Mouse (Mus musculus): ENCODE measurements around the gene Rxfp2. TPM values are rescaled to one million over a fixed set of nuclear protein-coding genes. Genes with fewer than 3 reads are reported as not detected.

Rxfp2 gene
- total and polyA plus RNA-seq, 2 experiments from 2014 or later: not detected

DNA sequence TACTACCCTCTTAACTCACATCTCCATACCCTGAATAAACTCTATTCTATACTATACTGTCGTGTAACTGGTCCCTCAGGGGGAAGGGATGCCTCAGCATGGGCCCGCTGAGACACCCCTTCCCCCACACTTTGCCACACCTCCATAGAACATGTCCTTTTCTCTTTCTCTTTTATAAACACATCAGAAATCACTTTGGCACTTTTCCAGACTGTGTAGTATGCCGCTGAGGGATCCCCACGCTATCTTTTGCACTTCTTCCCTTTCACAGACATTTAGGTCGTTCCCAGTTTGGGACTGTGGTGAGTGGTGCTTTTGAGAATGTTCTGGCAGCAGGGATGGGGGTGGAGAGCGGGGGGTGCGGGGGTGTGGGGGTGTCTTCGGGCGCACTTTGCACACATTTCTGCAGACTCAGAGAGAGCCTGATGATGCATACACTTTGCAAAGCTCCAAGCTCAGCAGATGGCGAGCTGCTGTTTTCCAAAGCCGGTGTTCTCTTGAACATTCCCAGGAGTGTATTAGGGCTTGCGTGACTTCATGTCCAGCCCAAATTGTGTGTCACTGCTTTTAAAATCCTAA, 8.1 kb downstream of the Rxfp2 start:
- Histone ChIP-seq H3K36me3 (replicated peaks; ENCODE audit: control insufficient read depth, insufficient read depth, low read length) (no peaks in the 10 kb centered on the region), H3K27me3 (ENCODE audit: control insufficient read depth, insufficient read depth, low read length) (no peaks in the 10 kb centered on the region)

DNA sequence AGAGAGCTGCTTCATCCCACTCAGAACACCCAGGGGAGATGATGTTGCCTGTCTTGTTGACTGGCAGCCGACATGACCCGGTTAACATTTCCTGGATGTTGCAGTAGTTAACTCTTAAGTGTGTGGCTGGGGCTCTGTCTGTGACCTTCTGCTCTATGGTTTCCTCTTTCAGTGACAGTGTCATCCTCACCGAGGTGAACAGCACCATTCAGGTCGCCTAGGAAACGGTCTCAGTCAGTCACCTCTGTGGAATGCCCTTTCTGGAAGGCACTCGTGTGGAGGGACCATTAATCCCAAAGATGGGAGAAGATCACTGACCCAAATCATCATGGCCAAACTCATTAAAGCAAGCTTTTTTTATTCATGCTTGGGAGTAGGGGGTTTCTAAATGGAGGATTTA, 12.7 kb downstream of the Rxfp2 start:
- 38% methylated on average over 6 of the region's 6 CpGs for WGBS
- no peak overlapping the region for H3K27ac ChIP-seq (ENCODE audit: low read depth)
- no peak overlapping the region for H3K9ac ChIP-seq (replicated peaks; ENCODE audit: low read depth, low read length)
- TF ChIP-seq EP300 (IDR thresholded peaks at IDR 0.05; ENCODE audit: low read depth) (no peak), CTCF (IDR thresholded peaks at IDR 0.05; ENCODE audit: low read depth) (no peak)
- ATAC-seq (ENCODE audit: insufficient read depth, low read depth) (no peak), DNase-seq (ENCODE audit: low spot score) (no peak)
- H3K27me3 ChIP-seq (ENCODE audit: control insufficient read depth, insufficient read depth, low read length): no peaks in the 10 kb centered on the region
- no peak overlapping the region for H3K4me2 ChIP-seq (ENCODE audit: low read depth, low read length)
- no peaks in the 10 kb centered on the region; the same call in 1 of the 2 replicates for H3K4me1 ChIP-seq (ENCODE audit: control insufficient read depth, insufficient read depth)
- no peaks in the 10 kb centered on the region for H3K9me3 ChIP-seq (replicated peaks; ENCODE audit: control insufficient read depth, low read length)
- no peak overlapping the region for H3K4me3 ChIP-seq (ENCODE audit: low read depth, low read length)
- no peaks in the 10 kb centered on the region for H3K36me3 ChIP-seq (replicated peaks; ENCODE audit: control insufficient read depth, insufficient read depth, low read length)

More for the DNA sequence above, 8.1 kb downstream of the Rxfp2 start:
- Histone ChIP-seq H3K9me3 (replicated peaks; ENCODE audit: control insufficient read depth, low read length) (no peaks in the 10 kb centered on the region), H3K27ac (ENCODE audit: low read depth) (no peak overlapping the region), H3K9ac (replicated peaks; ENCODE audit: low read depth, low read length) (no peak overlapping the region), H3K4me2 (ENCODE audit: low read depth, low read length) (no peak overlapping the region), H3K4me1 (ENCODE audit: control insufficient read depth, insufficient read depth) (no peaks in the 10 kb centered on the region), H3K4me3 (ENCODE audit: low read depth, low read length) (no peak overlapping the region)
- DNase-seq (ENCODE audit: low spot score) (no peak), ATAC-seq (ENCODE audit: insufficient read depth, low read depth) (no peak; the same call in 1 of the 2 replicates)
- 64% methylated on average over 12 of the region's 12 CpGs for whole genome bisulfite sequencing
- TF ChIP-seq EP300 (IDR thresholded peaks at IDR 0.05; ENCODE audit: low read depth) (no peak), CTCF (IDR thresholded peaks at IDR 0.05; ENCODE audit: low read depth) (no peak)

DNA sequence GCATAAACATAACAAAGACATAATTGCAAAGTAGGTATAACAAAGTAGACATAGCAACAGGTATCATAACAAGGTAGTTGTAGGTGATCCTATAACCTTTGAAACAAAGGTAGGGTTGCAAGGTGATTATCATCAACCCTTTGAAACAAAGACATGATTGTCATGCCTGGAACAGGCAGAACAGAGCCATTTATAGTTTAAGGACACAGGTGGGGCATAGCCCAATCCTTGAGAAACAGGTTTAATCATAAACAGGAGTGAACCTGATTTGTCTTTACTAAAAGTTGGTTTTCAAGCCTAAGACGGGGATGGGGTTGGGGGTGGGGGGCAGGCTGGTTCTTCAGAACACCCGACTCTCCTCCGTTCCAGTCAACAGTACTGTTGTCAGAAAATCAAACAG, 13.2 kb downstream of the Rxfp2 start:
- Histone ChIP-seq H3K36me3 (replicated peaks; ENCODE audit: control insufficient read depth, insufficient read depth, low read length) (no peaks in the 10 kb centered on the region), H3K9ac (replicated peaks; ENCODE audit: low read depth, low read length) (no peak overlapping the region), H3K27me3 (ENCODE audit: control insufficient read depth, insufficient read depth, low read length) (no peaks in the 10 kb centered on the region), H3K9me3 (replicated peaks; ENCODE audit: control insufficient read depth, low read length) (no peaks in the 10 kb centered on the region), H3K4me2 (ENCODE audit: low read depth, low read length) (no peak overlapping the region), H3K4me1 (ENCODE audit: control insufficient read depth, insufficient read depth) (no peaks in the 10 kb centered on the region; the same call in 1 of the 2 replicates), H3K27ac (ENCODE audit: low read depth) (no peak overlapping the region), H3K4me3 (ENCODE audit: low read depth, low read length) (no peak overlapping the region)
- ATAC-seq (ENCODE audit: insufficient read depth, low read depth) (no peak), DNase-seq (ENCODE audit: low spot score) (no peak)
- WGBS: 72% methylated on average over 3 of the region's 3 CpGs
- TF ChIP-seq CTCF (IDR thresholded peaks at IDR 0.05; ENCODE audit: low read depth) (no peak), EP300 (IDR thresholded peaks at IDR 0.05; ENCODE audit: low read depth) (no peak)

DNA sequence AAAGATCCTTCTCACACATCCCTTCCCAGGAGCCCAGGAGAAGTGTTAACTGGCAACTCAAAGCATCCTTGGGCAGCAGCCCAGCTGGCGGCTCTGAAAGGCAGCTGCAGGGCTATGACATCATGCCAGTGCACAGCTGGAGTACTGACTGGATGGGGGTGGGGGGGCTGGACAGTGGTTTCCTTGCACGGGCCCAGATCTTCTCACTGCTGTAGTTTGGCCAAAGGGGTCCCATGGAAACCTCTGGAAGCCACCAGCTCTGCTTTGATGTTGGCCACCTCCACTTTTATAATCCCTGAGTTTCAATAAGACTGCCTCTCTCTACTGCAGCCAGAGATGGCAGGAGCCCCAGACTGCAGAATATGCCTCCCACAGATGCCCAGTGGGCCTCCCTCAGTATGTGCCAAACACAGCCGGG, 13.6 kb downstream of the Rxfp2 start:
- 32% methylated on average over 3 of the region's 3 CpGs for WGBS
- no peak overlapping the region for H3K9ac ChIP-seq (replicated peaks; ENCODE audit: low read depth, low read length)
- TF ChIP-seq EP300 (IDR thresholded peaks at IDR 0.05; ENCODE audit: low read depth) (no peak), CTCF (IDR thresholded peaks at IDR 0.05; ENCODE audit: low read depth) (no peak)
- H3K27ac ChIP-seq (ENCODE audit: low read depth): no peak overlapping the region
- no peaks in the 10 kb centered on the region for H3K9me3 ChIP-seq (replicated peaks; ENCODE audit: control insufficient read depth, low read length)
- no peak overlapping the region for H3K4me2 ChIP-seq (ENCODE audit: low read depth, low read length)
- no peaks in the 10 kb centered on the region; the same call in 1 of the 2 replicates for H3K4me1 ChIP-seq (ENCODE audit: control insufficient read depth, insufficient read depth)
- no peak for DNase-seq (ENCODE audit: low spot score)
- H3K27me3 ChIP-seq (ENCODE audit: control insufficient read depth, insufficient read depth, low read length): no peaks in the 10 kb centered on the region
- no peak for ATAC-seq (ENCODE audit: insufficient read depth, low read depth)
- no peak overlapping the region for H3K4me3 ChIP-seq (ENCODE audit: low read depth, low read length)
- no peaks in the 10 kb centered on the region for H3K36me3 ChIP-seq (replicated peaks; ENCODE audit: control insufficient read depth, insufficient read depth, low read length)

DNA sequence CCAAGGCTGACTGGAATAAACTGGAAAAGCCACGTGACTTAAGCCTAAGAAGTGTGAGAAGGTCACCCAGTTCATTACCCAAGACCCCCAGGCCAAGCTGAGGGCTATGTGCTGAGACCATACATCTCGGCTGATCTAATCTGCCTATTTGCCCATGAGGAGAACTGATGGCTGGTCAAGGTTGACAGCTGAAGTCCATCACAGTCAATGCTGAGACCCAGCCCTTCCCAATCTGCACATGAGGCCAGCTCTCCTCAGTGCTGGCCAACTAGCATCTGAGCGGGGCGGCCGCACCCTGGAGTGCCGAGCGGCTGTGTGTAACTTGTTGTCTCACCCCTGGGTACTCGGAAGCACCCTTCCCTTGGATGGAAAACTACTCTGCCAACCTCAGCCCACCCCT, 17.8 kb downstream of the Rxfp2 start:
- H3K27me3 ChIP-seq (ENCODE audit: control insufficient read depth, insufficient read depth, low read length): no peaks in the 10 kb centered on the region
- DNase-seq (ENCODE audit: low spot score): no peak
- no peak overlapping the region for H3K4me3 ChIP-seq (ENCODE audit: low read depth, low read length)
- no peak overlapping the region for H3K9ac ChIP-seq (replicated peaks; ENCODE audit: low read depth, low read length)
- ATAC-seq (ENCODE audit: insufficient read depth, low read depth): no peak
- TF ChIP-seq CTCF (IDR thresholded peaks at IDR 0.05; ENCODE audit: low read depth) (no peak), EP300 (IDR thresholded peaks at IDR 0.05; ENCODE audit: low read depth) (no peak)
- no peaks in the 10 kb centered on the region; the same call in 1 of the 2 replicates for H3K4me1 ChIP-seq (ENCODE audit: control insufficient read depth, insufficient read depth)
- H3K9me3 ChIP-seq (replicated peaks; ENCODE audit: control insufficient read depth, low read length): no peaks in the 10 kb centered on the region
- no peak overlapping the region for H3K27ac ChIP-seq (ENCODE audit: low read depth)
- H3K36me3 ChIP-seq (replicated peaks; ENCODE audit: control insufficient read depth, insufficient read depth, low read length): no peaks in the 10 kb centered on the region
- H3K4me2 ChIP-seq (ENCODE audit: low read depth, low read length): no peak overlapping the region
- 70% methylated on average over 8 of the region's 8 CpGs for WGBS

DNA sequence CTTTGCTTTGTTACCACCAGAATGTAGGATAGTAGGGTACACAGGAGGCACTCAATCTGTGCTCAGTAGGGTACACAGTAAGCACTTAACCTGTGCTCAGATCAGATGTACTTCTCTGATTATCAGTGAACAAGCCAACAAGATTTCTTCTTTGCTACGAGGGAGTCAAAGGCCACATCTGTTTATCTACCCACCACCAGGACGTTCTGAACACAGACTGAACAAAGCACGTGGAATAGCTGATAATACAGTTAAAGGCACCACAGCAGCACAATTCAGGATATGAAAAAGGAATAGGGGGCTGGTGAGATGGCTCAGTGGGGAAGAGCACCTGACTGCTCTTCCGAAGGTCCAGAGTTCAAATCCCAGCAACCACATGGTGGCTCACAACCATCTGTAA, 18.4 kb downstream of the Rxfp2 start:
- Histone ChIP-seq H3K4me1 (ENCODE audit: control insufficient read depth, insufficient read depth) (no peaks in the 10 kb centered on the region; the same call in 1 of the 2 replicates), H3K27ac (ENCODE audit: low read depth) (no peak overlapping the region), H3K9me3 (replicated peaks; ENCODE audit: control insufficient read depth, low read length) (no peaks in the 10 kb centered on the region), H3K4me3 (ENCODE audit: low read depth, low read length) (no peak overlapping the region), H3K4me2 (ENCODE audit: low read depth, low read length) (no peak overlapping the region), H3K27me3 (ENCODE audit: control insufficient read depth, insufficient read depth, low read length) (no peaks in the 10 kb centered on the region), H3K36me3 (replicated peaks; ENCODE audit: control insufficient read depth, insufficient read depth, low read length) (no peaks in the 10 kb centered on the region), H3K9ac (replicated peaks; ENCODE audit: low read depth, low read length) (no peak overlapping the region)
- WGBS: 24% methylated on average over 4 of the region's 4 CpGs
- ATAC-seq (ENCODE audit: insufficient read depth, low read depth): no peak
- TF ChIP-seq CTCF (IDR thresholded peaks at IDR 0.05; ENCODE audit: low read depth): no peak
- TF ChIP-seq EP300 (IDR thresholded peaks at IDR 0.05; ENCODE audit: low read depth): no peak
- no peak for DNase-seq (ENCODE audit: low spot score)

All from heart, postnatal 0 days (tissue).